ENCODE assay signal across 37 mouse cellular contexts in genomic region chr2:151528066-151528465, GRCm38 (mm10). TPM values are rescaled to one million over a fixed set of nuclear protein-coding genes. Genes with fewer than 3 reads are reported as not detected.
"Had no signal": no experiment of that assay in that cellular context is flagged by ENCODE, and none has a peak within 500 bp of the region (broad histone marks: within the 10 kb centered on the region; RNA-seq: fewer than 3 reads in every experiment).

No protein-coding gene starts in this region.

- H3K9me3 ChIP-seq: heart, embryonic 12.5 days; hindbrain, embryonic 10.5 days; hindbrain, embryonic 12.5 days; intestine, embryonic 15.5 days; limb, embryonic 10.5 days; limb, embryonic 12.5 days had no signal

- H3K27me3 ChIP-seq: heart, embryonic 12.5 days; hindbrain, embryonic 12.5 days; intestine, embryonic 15.5 days; limb, embryonic 12.5 days had no signal

- H3K36me3 ChIP-seq: heart, embryonic 12.5 days; hindbrain, embryonic 10.5 days; hindbrain, embryonic 12.5 days; intestine, embryonic 15.5 days; limb, embryonic 10.5 days; limb, embryonic 12.5 days had no signal

- H3K27ac ChIP-seq: gastrocnemius, adult 2 months; heart, adult 2 months; hindbrain, embryonic 10.5 days; hindbrain, embryonic 12.5 days; hindbrain, embryonic 14.5 days; intestine, embryonic 15.5 days; left cerebral cortex, adult 2 months; limb, embryonic 10.5 days; limb, embryonic 12.5 days had no signal

- DNase-seq: gastrocnemius, adult 2 months; gastrocnemius, postnatal 14 days; gastrocnemius, postnatal 36 days; heart, adult 11 months; heart, postnatal 10 days; heart, postnatal 4 days; kidney, adult 18-20 months; kidney, adult 8-10 months; kidney, postnatal 10 days; kidney, postnatal 36 days; liver had no signal

- H3K4me1 ChIP-seq: hindbrain, embryonic 12.5 days; intestine, embryonic 15.5 days; limb, embryonic 12.5 days had no signal

- H3K4me3 ChIP-seq: gastrocnemius, adult 2 months; heart, adult 2 months; heart, embryonic 12.5 days; hindbrain, embryonic 10.5 days; hindbrain, embryonic 12.5 days; intestine, embryonic 15.5 days; left cerebral cortex, adult 2 months; limb, embryonic 10.5 days; limb, embryonic 12.5 days had no signal

RNA-seq across cellular contexts. Expression of gene 4921509C19Rik, which starts 52.1 kb away (rescaled TPM):
- total RNA-seq: gastrocnemius, adult 2 months; gastrocnemius, postnatal 14 days; gastrocnemius, postnatal 36 days; heart, adult 2 months; heart, postnatal 10 days; heart, postnatal 25 days; heart, postnatal 4 days; layer of hippocampus, adult 18-20 months; layer of hippocampus, postnatal 10 days; layer of hippocampus, postnatal 25 days; left cerebral cortex, adult 2 months; left cerebral cortex, postnatal 36 days had no signal
- polyA plus RNA-seq: forebrain, embryonic 16.5 days; frontal cortex, adult 2 months; gonadal fat pad, adult 2 months; heart, adult 2 months; heart, embryonic 12.5 days; heart, embryonic 14.5 days; heart, embryonic 16.5 days; hindbrain, embryonic 10.5 days; hindbrain, embryonic 12.5 days; hindbrain, embryonic 14.5 days; hindbrain, embryonic 16.5 days; inflammation-experienced regulatory T-cells, adult 6 months; intestine, embryonic 15.5 days; intestine, postnatal 0 days; kidney, embryonic 14.5 days; kidney, embryonic 16.5 days; large intestine, adult 2 months; limb, embryonic 10.5 days; limb, embryonic 12.5 days; limb, embryonic 14.5 days had no signal
